Mouse (Mus musculus) CH12.LX (cell line): ENCODE measurements around the gene Thsd1. TPM values are rescaled to one million over a fixed set of nuclear protein-coding genes. Genes with fewer than 3 reads are reported as not detected.

Experiments
- DNase-seq: peaks from one replicate; pipeline ENCODE4 v3.0.0-alpha.2; 2013; ENCODE audit errors: extremely low read depth
- H3K27ac ChIP-seq: 2 replicates; pipeline ENCODE4 v1.5.1; 2012; ENCODE audit warnings: low read depth, mild to moderate bottlenecking, control low read depth, moderate library complexity; ENCODE audit not compliant: insufficient read depth
- H3K27me3 ChIP-seq: replicated peaks from 2 replicates; pipeline ENCODE3; 2012; ENCODE audit warnings: inconsistent platforms
- H3K36me3 ChIP-seq, 2 experiments: replicated peaks in 1 of 2; 2 replicates each; pipeline versions ENCODE3 to v1.6.1; 2012; ENCODE audit warnings: inconsistent platforms in 1 of 2, low read length in 1 of 2, mild to moderate bottlenecking in 1 of 2, mixed read lengths in 1 of 2, moderate library complexity in 1 of 2; ENCODE audit not compliant: control insufficient read depth in 1 of 2, insufficient read depth in 1 of 2
- H3K4me1 ChIP-seq, 2 experiments: 2 replicates each; pipeline ENCODE4 v1.6.1; 2012; ENCODE audit warnings: inconsistent platforms in 1 of 2, moderate library complexity in 1 of 2; ENCODE audit not compliant: insufficient read depth in 2 of 2, control insufficient read depth in 1 of 2
- H3K4me2 ChIP-seq: 2 replicates; pipeline ENCODE4 v1.6.1; 2012; ENCODE audit warnings: low read depth, mild to moderate bottlenecking, control low read depth; ENCODE audit not compliant: poor library complexity, insufficient read depth, severe bottlenecking
- H3K4me3 ChIP-seq, 3 experiments: fragments of 150-350 bp in 1 of 3; sonication (generic) in 1 of 3; replicated peaks in 1 of 3; 2 replicates each; pipeline versions ENCODE3 to v1.5.1; 2011 to 2012; ENCODE audit warnings: low read depth in 2 of 3, low read length in 2 of 3, mild to moderate bottlenecking in 2 of 3, moderate library complexity in 2 of 3, control low read depth in 1 of 3, improper control_type of control experiment in 1 of 3, inconsistent platforms in 1 of 3, mixed read lengths in 1 of 3; ENCODE audit not compliant: poor library complexity in 1 of 3
- H3K79me2 ChIP-seq: replicated peaks from 2 replicates; pipeline ENCODE4 v1.6.1; 2012; ENCODE audit warnings: mild to moderate bottlenecking, moderate library complexity; ENCODE audit not compliant: control insufficient read depth, poor library complexity, insufficient read depth, severe bottlenecking; ENCODE audit errors: extremely low read depth
- H3K9ac ChIP-seq: 2 replicates; pipeline ENCODE4 v1.6.1; 2012; ENCODE audit warnings: low read depth, mild to moderate bottlenecking, control low read depth, moderate library complexity; ENCODE audit not compliant: insufficient read depth
- H3K9me3 ChIP-seq: replicated peaks from 2 replicates; pipeline ENCODE3; 2012; ENCODE audit warnings: low read length, inconsistent platforms, mixed read lengths
- BHLHE40 ChIP-seq: IDR thresholded peaks from 2 replicates; pipeline ENCODE4 v1.6.1; 2011; ENCODE audit warnings: mild to moderate bottlenecking, low read depth, low read length, improper control_type of control experiment
- CHD1 ChIP-seq: IDR thresholded peaks from 2 replicates; pipeline ENCODE4 v1.6.1; 2012; ENCODE audit warnings: low read depth, low read length, improper control_type of control experiment, inconsistent platforms
- IRF4 ChIP-seq: IDR thresholded peaks from 2 replicates; pipeline ENCODE4 v1.6.1; 2014; ENCODE audit warnings: low read depth, mild to moderate bottlenecking, inconsistent platforms, low read length, improper control_type of control experiment
- JUN ChIP-seq: IDR thresholded peaks from 2 replicates; pipeline ENCODE4 v1.6.1; 2011; ENCODE audit warnings: low read depth, mild to moderate bottlenecking, low read length, improper control_type of control experiment, moderate library complexity; ENCODE audit not compliant: insufficient read depth
- JUND ChIP-seq: conservative IDR thresholded peaks from 2 replicates; pipeline ENCODE4 v1.6.1; 2011; ENCODE audit warnings: low read depth, low read length, improper control_type of control experiment
- KAT2A ChIP-seq: IDR thresholded peaks from 2 replicates; pipeline ENCODE4 v1.6.1; 2012; ENCODE audit warnings: low read length, improper control_type of control experiment, inconsistent platforms; ENCODE audit not compliant: insufficient replicate concordance
- MAX ChIP-seq: IDR thresholded peaks from 2 replicates; pipeline ENCODE4 v1.6.1; 2011; ENCODE audit warnings: low read length, improper control_type of control experiment
- MAZ ChIP-seq: IDR thresholded peaks from 2 replicates; pipeline ENCODE4 v1.6.1; 2012; ENCODE audit warnings: low read depth, mild to moderate bottlenecking, inconsistent platforms, low read length, improper control_type of control experiment, moderate library complexity
- POLR2AphosphoS2 ChIP-seq: IDR thresholded peaks from 2 replicates; pipeline ENCODE4 v1.6.1; 2011; ENCODE audit warnings: low read depth, low read length, improper control_type of control experiment
- SIN3A ChIP-seq: IDR thresholded peaks from 2 replicates; pipeline ENCODE4 v1.6.1; 2012; ENCODE audit warnings: low read length, improper control_type of control experiment, inconsistent platforms
- TBP ChIP-seq: conservative IDR thresholded peaks from 2 replicates; pipeline ENCODE4 v1.6.1; 2011; ENCODE audit warnings: low read depth, low read length, improper control_type of control experiment
- USF2 ChIP-seq: conservative IDR thresholded peaks from 2 replicates; pipeline ENCODE4 v1.6.1; 2011; ENCODE audit warnings: low read depth, low read length, improper control_type of control experiment
- dilution Hi-C: fragments of 300-500 bp; cut with MboI; formaldehyde crosslinking; loops from 2 replicates; pipeline ENCODE4 v1.14.3; 2020; ENCODE audit warnings: low sequenced_read_pairs; ENCODE audit not compliant: extremely low pct_unique_long_range_greater_than_20kb, extremely low pct_ligation_motif_present
- in situ Hi-C: fragments of 300-500 bp; cut with MboI; formaldehyde crosslinking; loops from 3 replicates; pipeline ENCODE4 v1.14.3; 2019; ENCODE audit warnings: low sequenced_read_pairs, low pct_ligation_motif_present, low pct_unique_long_range_greater_than_20kb, mixed read lengths
- polyA plus RNA-seq: library from polyadenylated mRNA; unstranded; fragments of >175 nt; gene quantifications from 2 replicates; pipeline ENCODE4 v1.2.1, GENCODE M21; 2012; ENCODE audit warnings: low read depth; ENCODE audit not compliant: insufficient read length
- total RNA-seq, 2 experiments: library from RNA; depleted of rRNA; stranded (reverse); fragments of 300-350 nt in 1 of 2; fragments of >200 nt in 1 of 2; gene quantifications; 2 replicates each; pipeline ENCODE4 v1.2.3; 2012 to 2014

The Thsd1 gene
- total and polyA plus RNA-seq, 3 experiments = 0.12 to 0.83 (median 0.30) TPM

DNA sequence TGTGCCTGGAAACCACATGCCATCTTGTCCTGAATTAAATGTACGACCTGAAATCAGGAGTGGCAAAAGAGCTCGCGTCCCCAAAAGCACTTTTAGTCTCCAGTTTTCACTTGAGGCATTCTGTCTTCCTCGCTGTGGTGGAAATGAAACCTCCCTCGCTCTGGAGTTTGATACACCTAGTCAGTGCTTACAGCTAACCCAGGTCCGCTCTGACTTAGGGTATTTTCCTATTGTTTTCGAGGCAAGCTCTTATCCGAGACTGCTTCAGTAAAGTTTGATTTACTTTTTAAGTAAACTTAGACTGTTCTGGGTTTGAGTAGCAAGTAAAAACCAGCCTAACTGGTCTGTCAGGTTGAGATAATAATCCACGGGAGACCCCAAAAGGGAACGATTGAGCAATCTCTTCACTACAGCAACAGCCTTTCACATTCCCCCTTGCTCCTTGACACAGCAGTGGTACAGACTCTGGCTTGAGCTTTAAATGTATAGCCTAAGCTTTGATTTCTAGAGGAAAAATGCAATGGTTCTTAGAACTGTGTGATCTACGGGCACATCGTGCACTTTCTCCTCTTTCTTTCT, 33.6 kb upstream of the Thsd1 start:
- in situ Hi-C loops = loop anchor here (10.0 kb wide), 1 partner anchor 191 kb away; no protein-coding TSS in a partner anchor
- peak overlapping the region; percentile 78 to 89 (median 79) for H3K4me3 ChIP-seq
- DNase-seq = peak; percentile 44

DNA sequence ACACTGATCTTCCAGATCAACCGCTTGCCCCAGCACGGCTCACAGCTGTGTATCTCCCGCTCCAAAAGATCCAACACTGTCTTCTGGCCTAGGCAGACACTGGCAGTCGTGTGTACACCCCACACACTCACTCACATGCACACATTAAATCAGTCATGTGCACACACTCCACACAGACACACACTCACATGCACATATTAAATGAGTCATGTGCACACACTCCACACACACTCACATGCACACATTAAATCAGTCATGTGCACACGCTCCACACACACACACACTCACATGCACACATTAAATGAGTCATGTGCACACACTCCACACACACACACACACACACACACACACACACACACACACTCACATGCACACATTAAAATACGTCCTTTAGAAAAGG, 29.2 kb upstream of the Thsd1 start:
- dilution Hi-C loops (no loop called here), in situ Hi-C loops (loop anchor here (10.0 kb wide), 1 partner anchor 187 kb away; no protein-coding TSS in a partner anchor)
- DNase-seq = no peak
- Histone ChIP-seq H3K4me1 (peaks cover 2 to 9% of the 10 kb centered on the region in 2 experiments), H3K79me2 (peaks cover 10% of the 10 kb centered on the region), H3K9ac (no peak overlapping the region), H3K9me3 (peaks cover 3% of the 10 kb centered on the region), H3K4me3 (no peak overlapping the region), H3K36me3 (peaks cover 11 to 45% of the 10 kb centered on the region in 2 experiments), H3K27ac (no peak overlapping the region), H3K4me2 (no peak overlapping the region), H3K27me3 (no peaks in the 10 kb centered on the region)
- TF ChIP-seq MAX = no peak
- 0 out of 2 replicates have a peak, but pooled peaks have one; percentile 7 for TF ChIP-seq BHLHE40

More for the DNA sequence above, 33.6 kb upstream of the Thsd1 start:
- peaks cover 9% of the 10 kb centered on the region for H3K27me3 ChIP-seq
- dilution Hi-C loops = no loop called here
- peak overlapping the region; percentile 74 for H3K4me2 ChIP-seq
- no peak for TF ChIP-seq USF2
- TF ChIP-seq JUN = no peak
- no peak for TF ChIP-seq IRF4
- 0 out of 2 replicates have a peak, but pooled peaks have one; percentile 3 for TF ChIP-seq SIN3A
- 0 out of 2 replicates have a peak, but pooled peaks have one; percentile 55 for TF ChIP-seq TBP
- TF ChIP-seq CHD1 = 0 out of 2 replicates have a peak, but pooled peaks have one; percentile 35
- no peak for TF ChIP-seq BHLHE40
- no peak for TF ChIP-seq POLR2AphosphoS2
- 0 out of 2 replicates have a peak, but pooled peaks have one; percentile 3 for TF ChIP-seq MAZ
- peak overlapping the region; percentile 73 for H3K9ac ChIP-seq
- H3K79me2 ChIP-seq = peaks cover 10% of the 10 kb centered on the region
- no peaks in the 10 kb centered on the region for H3K9me3 ChIP-seq
- peak overlapping the region; percentile 34; the same call in 1 of the 2 replicates for H3K27ac ChIP-seq
- H3K4me1 ChIP-seq = peaks cover 2 to 9% of the 10 kb centered on the region in 2 experiments
- H3K36me3 ChIP-seq = peaks cover 4 to 10% of the 10 kb centered on the region in 2 experiments

DNA sequence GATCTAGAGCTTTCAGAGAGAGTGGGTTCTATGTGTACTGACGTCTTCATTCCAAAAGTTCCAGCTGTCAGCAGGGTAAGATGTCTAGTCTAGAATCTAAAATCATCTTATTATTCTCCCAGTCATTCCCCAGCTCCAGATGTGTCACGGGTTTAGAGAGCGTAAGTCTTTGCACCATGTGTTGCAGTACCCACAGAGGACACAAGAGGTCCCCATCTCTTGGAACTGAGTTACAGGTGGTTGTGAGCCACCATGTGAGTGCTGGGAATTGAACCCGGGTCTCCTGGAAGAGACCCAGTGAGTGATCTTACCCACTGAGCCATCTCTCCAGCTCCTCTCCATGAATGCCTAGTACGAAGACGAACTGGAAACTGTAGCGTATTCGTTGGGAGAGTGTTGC, 27.6 kb upstream of the Thsd1 start:
- H3K4me2 ChIP-seq = no peak overlapping the region
- dilution Hi-C loops = no loop called here
- no peak overlapping the region for H3K9ac ChIP-seq
- peaks cover 3% of the 10 kb centered on the region for H3K9me3 ChIP-seq
- in situ Hi-C loops = loop anchor here (10.0 kb wide), 1 partner anchor 185 kb away; no protein-coding TSS in a partner anchor
- no peaks in the 10 kb centered on the region for H3K27me3 ChIP-seq
- no peak overlapping the region for H3K27ac ChIP-seq
- no peak for DNase-seq
- H3K79me2 ChIP-seq = peaks cover 3% of the 10 kb centered on the region; the same call in 1 of the 2 replicates
- H3K36me3 ChIP-seq = peaks cover 11 to 54% of the 10 kb centered on the region in 2 experiments
- TF ChIP-seq KAT2A = no peak
- no peak for TF ChIP-seq MAX
- TF ChIP-seq BHLHE40 = no peak
- no peak for TF ChIP-seq JUND
- H3K4me3 ChIP-seq = no peak overlapping the region
- H3K4me1 ChIP-seq = peaks cover 2 to 4% of the 10 kb centered on the region in 2 experiments
